ENCODE assay signal across 13 mouse cellular contexts in the genomic region with DNA sequence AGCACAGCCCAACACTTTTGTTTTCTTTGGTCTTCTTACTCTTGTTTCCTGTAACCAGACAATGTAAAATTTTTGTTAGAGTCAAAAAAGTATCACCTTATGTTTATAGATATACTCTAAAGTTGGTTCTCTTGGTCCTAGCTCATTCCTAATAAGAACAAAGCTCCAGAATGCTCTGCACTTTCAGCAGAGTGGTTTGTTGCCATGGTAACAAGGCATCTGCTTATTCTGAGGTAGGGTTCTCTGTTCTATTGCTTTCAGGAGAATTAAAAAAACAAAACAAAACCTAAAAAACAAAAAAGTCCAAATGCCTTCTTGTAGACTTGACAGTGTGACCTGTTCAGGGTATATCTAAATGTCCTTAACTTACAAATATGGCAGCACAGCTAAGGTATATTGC.
"Had no signal": no experiment of that assay in that cellular context is flagged by ENCODE, and none has a peak within 500 bp of the region (broad histone marks: within the 10 kb centered on the region; RNA-seq: fewer than 3 reads in every experiment).

No protein-coding gene starts in this region.

- H3K4me1 ChIP-seq: intestine, embryonic 15.5 days; midbrain, embryonic 10.5 days; neural tube, embryonic 15.5 days had no signal

- H3K9me3 ChIP-seq: intestine, embryonic 15.5 days; kidney, embryonic 15.5 days; limb, embryonic 15.5 days; liver, embryonic 12.5 days; midbrain, embryonic 10.5 days; neural tube, embryonic 15.5 days had no signal

- H3K27me3 ChIP-seq: intestine, embryonic 15.5 days; kidney, embryonic 15.5 days; limb, embryonic 15.5 days; liver, embryonic 12.5 days; neural tube, embryonic 15.5 days had no signal

- H3K4me2 ChIP-seq: intestine, embryonic 15.5 days; kidney, embryonic 15.5 days; limb, embryonic 15.5 days; liver, embryonic 12.5 days; lung, embryonic 14.5 days; neural tube, embryonic 15.5 days had no signal

- DNase-seq: kidney, adult 18-20 months; kidney, postnatal 14 days; lung, embryonic 14.5 days; lung, postnatal 10 days; lung, postnatal 4 days; thymus, postnatal 14 days had no signal

- H3K4me3 ChIP-seq: intestine, embryonic 15.5 days; kidney, embryonic 15.5 days; limb, embryonic 15.5 days; liver, embryonic 12.5 days; midbrain, embryonic 10.5 days; myocyte; neural tube, embryonic 15.5 days had no signal

- ATAC-seq: intestine, embryonic 15.5 days; liver, embryonic 12.5 days had no signal

- H3K9ac ChIP-seq: intestine, embryonic 15.5 days; kidney, embryonic 15.5 days; limb, embryonic 15.5 days; liver, embryonic 12.5 days; lung, embryonic 14.5 days; neural tube, embryonic 15.5 days had no signal

- H3K27ac ChIP-seq: intestine, embryonic 15.5 days; kidney, embryonic 15.5 days; limb, embryonic 15.5 days; liver, embryonic 12.5 days; midbrain, embryonic 10.5 days; neural tube, embryonic 15.5 days had no signal

- H3K36me3 ChIP-seq: intestine, embryonic 15.5 days had no signal
